Mouse (Mus musculus) 416B (cell line): Measurements from ENCODE around the gene Fndc4.
A peak's percentile ranks its signal among the peaks of the same experiment; 100 is the strongest.

Experiments used
- DNase-seq: peaks from one replicate; pipeline ENCODE4 v3.0.0; 2011; ENCODE audit warnings: low read depth

Gene Fndc4

DNA sequence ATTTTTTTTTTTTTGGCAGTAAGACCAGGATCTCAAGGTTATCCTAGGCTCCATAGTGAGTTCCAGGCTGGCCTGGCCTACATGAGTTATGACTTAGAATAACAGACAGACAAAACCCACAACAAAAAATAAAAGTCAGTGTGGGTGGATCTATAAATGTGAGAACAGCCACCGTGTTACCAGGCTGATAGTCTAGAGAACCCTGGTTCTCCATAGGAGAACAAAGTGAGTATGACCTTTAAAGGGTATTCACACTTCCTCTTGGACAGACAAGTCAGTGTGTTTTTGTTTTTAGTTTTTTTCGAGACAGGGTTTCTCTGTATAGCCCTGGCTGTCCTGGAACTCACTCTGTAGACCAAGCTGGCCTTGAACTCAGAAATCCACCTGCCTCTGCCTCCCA, 39.9 kb downstream of the Fndc4 start:
- DNase-seq, result no peak

GRCm38 (mm10) chr5:31255381-31255780, 40.5 kb downstream of the Fndc4 start:
- DNase-seq, result no peak

- no peak for DNase-seq
Observed at GRCm38 (mm10) chr5:31254901-31255300, 41.0 kb downstream of the Fndc4 start.

DNA sequence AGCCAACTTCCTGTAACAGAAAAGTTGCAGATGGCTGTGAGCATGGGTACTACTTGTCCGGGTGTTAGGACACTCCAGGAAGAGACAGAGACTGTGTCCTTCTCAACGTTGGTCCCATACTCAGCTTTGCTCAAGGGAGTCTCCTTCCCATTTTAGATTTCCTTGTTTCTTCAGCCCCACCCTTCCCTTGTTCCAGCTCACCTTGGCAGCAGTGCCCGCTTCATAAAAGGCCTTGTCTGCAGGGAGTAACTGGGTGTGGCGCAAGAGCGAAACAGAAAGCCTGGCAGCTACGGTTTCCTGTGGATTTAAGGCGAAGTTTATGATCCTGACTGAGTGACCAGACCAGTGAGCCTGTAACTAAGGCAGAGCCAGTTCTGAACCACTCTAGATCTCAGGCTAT, 41.4 kb downstream of the Fndc4 start:
- peak; percentile 17 for DNase-seq

GRCm38 (mm10) chr5:31253806-31254205, 42.1 kb downstream of the Fndc4 start:
- DNase-seq, result no peak

GRCm38 (mm10) chr5:31252795-31253545, 42.9 kb downstream of the Fndc4 start:
- no peak for DNase-seq

DNA sequence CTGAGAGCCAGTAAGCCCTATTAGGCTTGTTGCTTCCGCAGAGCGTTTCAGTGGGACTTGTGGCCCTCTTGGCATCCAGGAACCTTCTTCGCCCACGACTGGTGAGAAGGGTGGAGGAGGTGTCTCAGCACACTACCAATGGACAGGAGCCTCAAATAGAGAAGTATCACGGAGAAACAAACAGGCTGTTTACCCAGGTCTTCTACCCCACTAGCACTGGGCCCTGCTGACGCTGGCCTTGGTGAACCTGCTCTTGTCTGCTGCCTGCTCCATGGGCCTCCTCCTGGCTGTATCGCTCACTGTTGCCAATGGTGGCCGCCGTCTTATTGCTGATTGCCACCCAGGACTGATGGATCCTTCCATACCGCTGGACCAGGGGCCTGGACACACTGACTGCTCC, 43.7 kb downstream of the Fndc4 start:
- no peak for DNase-seq

DNA sequence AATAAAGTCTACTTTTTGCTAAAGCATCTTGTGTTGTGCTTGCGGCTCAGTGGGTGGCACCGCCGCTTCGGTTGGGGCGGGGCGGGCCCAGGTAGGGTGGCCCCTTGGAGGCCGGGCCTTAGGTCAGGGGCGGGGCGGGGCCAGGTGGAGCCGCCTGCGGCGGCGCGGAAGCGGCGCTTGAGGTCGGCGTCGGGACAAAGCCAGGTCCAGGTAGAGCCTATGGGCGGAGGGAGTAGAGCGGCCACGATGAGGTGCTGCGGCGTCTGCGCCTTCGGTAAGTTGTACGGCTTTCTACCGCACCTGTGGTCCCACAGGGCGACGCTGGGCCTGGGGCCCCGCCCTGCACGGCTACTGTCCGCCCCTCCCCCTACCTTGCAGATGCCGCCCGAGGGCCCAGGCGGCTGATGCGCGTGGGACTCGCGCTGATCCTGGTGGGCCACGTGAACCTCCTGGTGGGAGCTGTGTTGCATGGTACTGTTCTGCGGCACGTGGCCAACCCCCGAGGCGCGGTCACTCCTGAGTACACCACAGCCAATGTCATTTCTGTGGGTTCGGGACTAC, 44.3 kb downstream of the Fndc4 start, which contains the start of gene Krtcap3:
Gene Krtcap3 (plus strand): TSS at position 151 of the 561 bp plus-strand sequence.
- no peak for DNase-seq

DNA sequence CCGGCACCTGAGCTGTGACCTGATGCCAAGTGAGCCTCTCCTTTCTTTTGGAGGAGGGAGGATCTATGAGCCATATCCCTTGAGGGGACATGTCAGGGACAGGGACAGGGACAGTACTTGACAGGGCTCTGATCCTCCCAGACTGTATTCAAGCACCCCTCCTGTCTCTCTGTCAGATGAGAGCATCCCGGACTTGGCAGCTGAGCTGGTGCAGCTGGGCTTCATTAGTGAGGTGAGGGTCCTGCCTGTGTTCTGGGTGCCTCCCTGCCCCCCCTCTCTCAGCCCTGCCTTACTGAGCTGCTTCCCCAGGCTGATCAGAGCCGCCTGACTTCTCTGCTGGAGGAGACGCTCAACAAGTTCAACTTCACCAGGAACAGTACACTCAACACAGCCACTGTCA, 45.2 kb downstream of the Fndc4 start:
- DNase-seq, result no peak
